Mouse (Mus musculus) liver, embryonic 14.5 days (tissue): ENCODE results near the gene Cltb.

Source experiments
- CTCF ChIP-seq: IDR thresholded peaks from 2 replicates; pipeline ENCODE4 v1.5.1; 2016; ENCODE audit warnings: antibody characterized with exemption, low read depth, control low read depth
- EP300 ChIP-seq: IDR thresholded peaks from 2 replicates; pipeline ENCODE4 v1.6.1; 2016; ENCODE audit warnings: antibody characterized with exemption, low read depth

DNA sequence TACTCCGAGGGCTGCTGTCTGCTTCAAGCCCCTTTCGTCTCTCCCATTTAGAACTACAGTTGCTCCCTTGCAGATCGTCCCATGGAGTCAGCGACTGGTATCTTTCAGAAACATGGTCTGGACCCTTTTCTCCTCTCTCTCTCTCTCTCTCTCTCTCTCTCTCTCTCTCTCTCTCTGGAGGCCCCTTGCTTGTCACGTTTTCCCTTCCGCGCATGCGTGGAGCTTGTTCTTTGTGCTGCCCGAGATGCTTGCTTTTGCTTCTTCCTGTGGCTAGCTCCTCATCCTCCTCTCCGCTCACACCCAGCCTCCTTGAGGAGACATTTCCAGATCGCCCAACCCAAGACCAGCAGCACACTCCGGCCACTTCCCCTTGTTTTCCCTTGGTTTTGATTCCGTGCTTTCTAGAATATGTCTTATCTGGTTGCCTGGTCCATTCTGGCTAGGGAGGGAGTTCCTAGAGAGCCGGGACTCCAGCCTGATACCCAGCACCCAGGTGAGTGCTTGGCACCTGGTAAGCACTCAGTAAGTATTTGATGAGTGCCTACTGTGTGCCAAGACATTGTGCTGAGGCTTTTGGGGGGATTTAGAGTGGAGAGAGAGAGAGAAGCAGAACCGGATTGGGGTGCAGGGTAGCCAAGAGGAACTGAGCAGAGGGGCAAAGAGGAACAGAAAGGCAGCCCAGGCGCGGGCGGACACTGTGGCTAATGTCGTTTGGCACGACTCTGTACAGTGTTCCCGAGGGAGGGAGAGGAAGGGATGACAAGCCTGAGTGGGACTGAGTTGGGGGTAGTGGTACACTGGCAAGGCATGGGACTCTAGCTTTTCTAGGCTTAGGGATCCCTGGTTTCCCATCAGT, 33.3 kb downstream of the Cltb start:
- TF ChIP-seq CTCF (no peak), EP300 (no peak)
